Mouse (Mus musculus): Measurements from ENCODE around the gene Fam193b. TPM values are rescaled to one million over a fixed set of nuclear protein-coding genes. Genes with fewer than 3 reads are reported as not detected.

Fam193b gene
- 100 to 1,000 TPM; 148 to 159 TPM for total RNA-seq (2023)

GRCm38 (mm10) chr13:55571027-55571751, at the start of gene Fam193b:
Gene Fam193b (minus strand): TSS chr13:55571120.

GRCm38 (mm10) chr13:55599566-55600540, 28.9 kb upstream of the Fam193b start, which contains the start of gene B4galt7:
Gene B4galt7 (plus strand): TSS chr13:55599896.

GRCm38 (mm10) chr13:55573432-55573831, 2.5 kb upstream of the Fam193b start, which contains the start of gene Tmed9:
Gene Tmed9 (plus strand): TSS chr13:55573732.

GRCm38 (mm10) chr13:55536194-55537175, 34.4 kb downstream of the Fam193b start, which contains the start of gene Ddx41:
Gene Ddx41 (minus strand): TSS chr13:55536658.

GRCm38 (mm10) chr13:55529198-55529915, 41.6 kb downstream of the Fam193b start, which contains the start of gene Dok3:
Gene Dok3 (minus strand): TSS chr13:55529296.

GRCm38 (mm10) chr13:55513111-55513748, 57.7 kb downstream of the Fam193b start, which contains the start of gene Pdlim7:
Gene Pdlim7 (minus strand): TSS chr13:55513676.

Other genes starting within 250 kb of the Fam193b start
- 10 to 100 TPM; 65.3 to 71.0 TPM for gene Rab24, start 249.2 kb downstream of the Fam193b start, total RNA-seq (2023)
- 1 to 10 TPM; 1.2 to 2.2 TPM for gene Mxd3, start 241.3 kb downstream of the Fam193b start, total RNA-seq (2023)
- 100 to 1,000 TPM; 112 to 123 TPM for gene Lman2, start 208.3 kb downstream of the Fam193b start, total RNA-seq (2023)
- 10 to 100 TPM; 74.5 to 83.7 TPM for gene Rgs14, start 201.4 kb downstream of the Fam193b start, total RNA-seq (2023)
- gene Slc34a1, start 172.9 kb downstream of the Fam193b start, total RNA-seq (2023): 1 to 10 TPM in 1 of 2 experiments, not detected in 1; 1.0 TPM
- not detected for gene Pfn3, start 155.9 kb downstream of the Fam193b start, total RNA-seq (2023)
- gene F12, start 144.3 kb downstream of the Fam193b start, total RNA-seq (2023): 1 to 10 TPM; 1.8 to 2.1 TPM
- 100 to 1,000 TPM; 498 to 536 TPM for gene Grk6, start 126.0 kb downstream of the Fam193b start, total RNA-seq (2023)
- gene Prr7, start 106.9 kb downstream of the Fam193b start, total RNA-seq (2023): 10 to 100 TPM; 30.1 to 41.2 TPM
- under 1 TPM in 1 of 2 experiments, not detected in 1; 0.17 TPM for gene Dbn1, start 83.0 kb downstream of the Fam193b start, total RNA-seq (2023)
- gene Pdlim7, start 57.4 kb downstream of the Fam193b start, total RNA-seq (2023): 10 to 100 TPM; 29.0 to 33.3 TPM
- gene Dok3, start 41.8 kb downstream of the Fam193b start, total RNA-seq (2023): 100 to 1,000 TPM; 322 TPM
- gene Ddx41, start 34.5 kb downstream of the Fam193b start, total RNA-seq (2023): 100 to 1,000 TPM; 135 to 147 TPM
- gene Tmed9, start 2.6 kb upstream of the Fam193b start, total RNA-seq (2023): 10 to 100 TPM; 78.0 to 96.9 TPM
- gene B4galt7, start 28.8 kb upstream of the Fam193b start, total RNA-seq (2023): 10 to 100 TPM; 22.3 to 27.8 TPM
- 10 to 100 TPM; 18.0 to 22.7 TPM for gene Caml, start 51.9 kb upstream of the Fam193b start, total RNA-seq (2023)
- 100 to 1,000 TPM; 100 to 112 TPM for gene Ddx46, start 63.9 kb upstream of the Fam193b start, total RNA-seq (2023)
- gene B230219D22Rik, start 122.0 kb upstream of the Fam193b start, total RNA-seq (2023): 10 to 100 TPM; 26.3 to 27.5 TPM
- 10 to 100 TPM; 12.7 to 14.1 TPM for gene Txndc15, start 143.5 kb upstream of the Fam193b start, total RNA-seq (2023)
- 10 to 100 TPM; 30.4 to 33.7 TPM for gene Pcbd2, start 156.2 kb upstream of the Fam193b start, total RNA-seq (2023)
- not detected for gene Catsper3, start 213.4 kb upstream of the Fam193b start, total RNA-seq (2023)

Measured in B cell, adult 67 days (primary cell).